Mouse (Mus musculus): Measurements from ENCODE around the gene Lpar1. TPM values are rescaled to one million over a fixed set of nuclear protein-coding genes. Genes with fewer than 3 reads are reported as not detected.

Lpar1 gene
- not detected for polyA plus RNA-seq (2017; shearing (Covaris generic))

DNA sequence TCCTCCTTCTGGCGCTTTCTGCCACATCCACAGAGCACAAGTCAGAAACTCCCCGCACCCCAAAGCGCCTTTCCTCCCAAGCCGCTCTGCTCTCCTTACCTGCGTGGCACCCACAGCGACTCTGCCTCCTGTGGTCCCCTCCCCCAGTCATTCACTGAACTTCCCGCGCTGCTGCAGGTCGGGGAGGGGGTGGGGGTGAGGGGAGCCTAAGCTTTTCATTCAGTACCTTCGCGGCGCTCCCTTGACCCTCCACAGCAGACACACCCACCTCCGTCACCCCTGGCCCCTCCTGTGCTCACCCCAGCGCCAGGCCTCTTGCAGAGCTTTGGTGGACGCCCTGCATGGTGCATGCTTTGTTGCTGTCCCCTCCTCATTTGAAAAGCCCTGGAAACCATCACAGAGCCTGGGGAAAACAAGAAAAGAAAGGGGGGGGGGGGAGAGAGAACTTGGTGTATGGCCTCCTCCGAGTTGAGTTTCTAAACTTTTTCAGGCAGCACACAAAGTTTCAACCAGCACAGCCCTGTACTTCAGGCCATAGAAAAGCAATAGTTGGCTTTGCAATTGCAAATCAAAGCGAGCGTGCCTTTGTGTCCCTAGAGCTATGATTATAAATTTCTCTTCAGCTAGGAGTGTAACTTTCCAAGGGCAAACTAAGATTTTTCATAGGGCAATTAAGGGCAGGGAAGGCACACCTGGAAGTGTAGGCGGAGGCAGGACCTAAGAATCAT, at the start of gene Lpar1:
TSS of gene Lpar1 (minus strand) at position 268 of the 728 bp plus-strand sequence.

Other genes starting within 250 kb of the Lpar1 start
- gene Olfr267, start 233.8 kb upstream of the Lpar1 start, polyA plus RNA-seq (2017; shearing (Covaris generic)) = not detected